Mouse (Mus musculus) cortical plate, adult 2 months (tissue): ENCODE results near the gene Dnaic2.

Experiments used
- CTCF ChIP-seq: fragments of 200-500 bp; IDR thresholded peaks from 2 replicates; pipeline ENCODE4 v1.5.1; 2011; ENCODE audit warnings: mild to moderate bottlenecking, control low read depth, low read length; ENCODE audit not compliant: insufficient read depth; ENCODE audit errors: extremely low read depth
- POLR2A ChIP-seq: fragments of 200-500 bp; IDR thresholded peaks from 2 replicates; pipeline ENCODE4 v1.6.1; 2011; ENCODE audit warnings: mild to moderate bottlenecking, low read length, control low read depth; ENCODE audit not compliant: insufficient read depth; ENCODE audit errors: extremely low read depth

DNA sequence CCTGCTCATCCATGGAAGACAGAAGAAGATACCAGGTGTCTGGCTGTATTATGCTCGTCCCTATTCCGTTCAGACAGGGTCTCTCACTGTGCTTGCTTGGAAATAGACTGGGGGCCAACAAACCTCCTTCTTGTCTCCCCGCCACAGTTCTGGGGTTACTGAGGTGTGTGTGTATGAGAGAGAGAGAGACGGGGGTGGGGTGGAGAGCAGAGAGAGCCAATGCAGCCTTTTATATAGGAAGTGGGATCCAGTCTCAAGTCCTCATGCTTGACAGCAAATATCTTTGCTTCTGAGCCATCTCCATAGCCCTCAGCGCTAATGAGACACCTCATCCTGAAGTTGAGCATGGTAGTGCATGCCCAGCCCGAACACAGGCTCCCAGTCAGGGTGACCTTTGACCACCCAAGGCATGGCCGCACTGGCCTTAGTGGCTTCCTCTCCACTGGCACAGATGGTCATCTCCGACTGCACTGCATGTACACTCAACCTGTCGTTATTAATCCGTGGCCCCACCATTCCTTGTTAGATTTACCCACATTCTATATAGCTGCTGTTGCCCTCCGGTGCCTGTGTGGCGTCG, 44.8 kb upstream of the Dnaic2 start:
- no peak for TF ChIP-seq POLR2A
- TF ChIP-seq CTCF = no peak
